Mouse (Mus musculus): ENCODE data around the gene Anapc15. TPM values are rescaled to one million over a fixed set of nuclear protein-coding genes. Genes with fewer than 3 reads are reported as not detected.
"Not testable (repeated sequence)": the region's sequence is repeated elsewhere in the genome, so short reads cannot be mapped to it uniquely, and the experiment has no call there.

Gene Anapc15
- polyA plus RNA-seq, 1 experiment, result 85.0 TPM

- Histone ChIP-seq H3K36me3 (ENCODE audit: control insufficient read depth, insufficient read depth) (peaks cover 8% of the 10 kb centered on the region), H3ac (ENCODE audit: control insufficient read depth, insufficient read length, low read depth) (no peak overlapping the region), H3K27me3 (ENCODE audit: control insufficient read depth, insufficient read depth, insufficient read length) (no peaks in the 10 kb centered on the region), H3K79me2 (ENCODE audit: control insufficient read depth, insufficient read depth) (no peaks in the 10 kb centered on the region), H3K79me3 (ENCODE audit: low read depth) (no peaks in the 10 kb centered on the region), H3K4me3 (ENCODE audit: insufficient read depth, poor library complexity, severe bottlenecking) (no peak overlapping the region)
- peak; percentile 37 for TF ChIP-seq CTCF (IDR thresholded peaks at IDR 0.05; ENCODE audit: control insufficient read depth, insufficient read depth, insufficient read length)
- TF ChIP-seq MYOD1 (IDR thresholded peaks at IDR 0.05; ENCODE audit: control insufficient read depth, insufficient read length, low read depth), result no peak
Observed at GRCm38 (mm10) chr7:101918071-101918470, 54.6 kb downstream of the Anapc15 start.

- H3K79me3 ChIP-seq (ENCODE audit: low read depth); H3K36me3 ChIP-seq (ENCODE audit: control insufficient read depth, insufficient read depth); H3K4me3 ChIP-seq (ENCODE audit: insufficient read depth, poor library complexity, severe bottlenecking); H3ac ChIP-seq (ENCODE audit: control insufficient read depth, insufficient read length, low read depth); H3K79me2 ChIP-seq (ENCODE audit: control insufficient read depth, insufficient read depth); H3K27me3 ChIP-seq (ENCODE audit: control insufficient read depth, insufficient read depth, insufficient read length): not testable (repeated sequence)
Observed at GRCm38 (mm10) chr7:101925892-101926291, 62.4 kb downstream of the Anapc15 start.

GRCm38 (mm10) chr7:101928093-101928492 is 64.6 kb downstream of the Anapc15 start:
- TF ChIP-seq FOSL1 (IDR thresholded peaks at IDR 0.05; ENCODE audit: insufficient read depth, low read length, poor library complexity, severe bottlenecking) (no peak), MYOG (IDR thresholded peaks at IDR 0.05; ENCODE audit: control insufficient read depth, extremely low read depth, insufficient read length) (no peak), MAX (IDR thresholded peaks at IDR 0.05) (no peak), CTCF (IDR thresholded peaks at IDR 0.05; ENCODE audit: control insufficient read depth, insufficient read depth, insufficient read length) (no peak), MYOD1 (IDR thresholded peaks at IDR 0.05; ENCODE audit: control insufficient read depth, insufficient read length, low read depth) (no peak), USF1 (IDR thresholded peaks at IDR 0.05; ENCODE audit: low read depth) (no peak), CEBPB (IDR thresholded peaks at IDR 0.05; ENCODE audit: low read depth) (no peak)
- Histone ChIP-seq H3K79me2 (ENCODE audit: control insufficient read depth, insufficient read depth) (no peaks in the 10 kb centered on the region), H3K36me3 (ENCODE audit: control insufficient read depth, insufficient read depth) (no peaks in the 10 kb centered on the region), H3K27me3 (ENCODE audit: control insufficient read depth, insufficient read depth, insufficient read length) (no peaks in the 10 kb centered on the region), H3ac (ENCODE audit: control insufficient read depth, insufficient read length, low read depth) (no peak overlapping the region), H3K79me3 (ENCODE audit: low read depth) (peaks cover 2% of the 10 kb centered on the region), H3K4me3 (ENCODE audit: insufficient read depth, poor library complexity, severe bottlenecking) (no peak overlapping the region)

GRCm38 (mm10) chr7:101932551-101932950 is 69.0 kb downstream of the Anapc15 start:
- Histone ChIP-seq H3K79me2 (ENCODE audit: control insufficient read depth, insufficient read depth) (peaks cover 36% of the 10 kb centered on the region), H3K36me3 (ENCODE audit: control insufficient read depth, insufficient read depth) (no peaks in the 10 kb centered on the region), H3K27me3 (ENCODE audit: control insufficient read depth, insufficient read depth, insufficient read length) (no peaks in the 10 kb centered on the region), H3K79me3 (ENCODE audit: low read depth) (peaks cover 36% of the 10 kb centered on the region), H3K4me3 (ENCODE audit: insufficient read depth, poor library complexity, severe bottlenecking) (no peak overlapping the region), H3ac (ENCODE audit: control insufficient read depth, insufficient read length, low read depth) (no peak overlapping the region)
- TF ChIP-seq MYOG (IDR thresholded peaks at IDR 0.05; ENCODE audit: control insufficient read depth, extremely low read depth, insufficient read length), result no peak
- TF ChIP-seq FOSL1 (IDR thresholded peaks at IDR 0.05; ENCODE audit: insufficient read depth, low read length, poor library complexity, severe bottlenecking), result no peak
- no peak for TF ChIP-seq USF1 (IDR thresholded peaks at IDR 0.05; ENCODE audit: low read depth)
- TF ChIP-seq MYOD1 (IDR thresholded peaks at IDR 0.05; ENCODE audit: control insufficient read depth, insufficient read length, low read depth), result no peak
- TF ChIP-seq MAX (IDR thresholded peaks at IDR 0.05), result no peak
- TF ChIP-seq CTCF (IDR thresholded peaks at IDR 0.05; ENCODE audit: control insufficient read depth, insufficient read depth, insufficient read length), result no peak
- TF ChIP-seq CEBPB (IDR thresholded peaks at IDR 0.05; ENCODE audit: low read depth), result no peak

GRCm38 (mm10) chr7:101933300-101933699 is 69.8 kb downstream of the Anapc15 start:
- H3ac ChIP-seq (ENCODE audit: control insufficient read depth, insufficient read length, low read depth), result peak overlapping the region; percentile 53
- no peaks in the 10 kb centered on the region for H3K36me3 ChIP-seq (ENCODE audit: control insufficient read depth, insufficient read depth)
- H3K79me3 ChIP-seq (ENCODE audit: low read depth), result peaks cover 42% of the 10 kb centered on the region
- H3K4me3 ChIP-seq (ENCODE audit: insufficient read depth, poor library complexity, severe bottlenecking), result peak overlapping the region; percentile 43
- H3K79me2 ChIP-seq (ENCODE audit: control insufficient read depth, insufficient read depth), result peaks cover 44% of the 10 kb centered on the region
- no peaks in the 10 kb centered on the region for H3K27me3 ChIP-seq (ENCODE audit: control insufficient read depth, insufficient read depth, insufficient read length)
- TF ChIP-seq CTCF (IDR thresholded peaks at IDR 0.05; ENCODE audit: control insufficient read depth, insufficient read depth, insufficient read length) (no peak), FOSL1 (IDR thresholded peaks at IDR 0.05; ENCODE audit: insufficient read depth, low read length, poor library complexity, severe bottlenecking) (no peak), MAX (IDR thresholded peaks at IDR 0.05) (no peak), MYOD1 (IDR thresholded peaks at IDR 0.05; ENCODE audit: control insufficient read depth, insufficient read length, low read depth) (no peak), CEBPB (IDR thresholded peaks at IDR 0.05; ENCODE audit: low read depth) (no peak), MYOG (IDR thresholded peaks at IDR 0.05; ENCODE audit: control insufficient read depth, extremely low read depth, insufficient read length) (no peak)

- no peaks in the 10 kb centered on the region for H3K27me3 ChIP-seq (ENCODE audit: control insufficient read depth, insufficient read depth, insufficient read length)
- H3K4me3 ChIP-seq (ENCODE audit: insufficient read depth, poor library complexity, severe bottlenecking), result peak within 1 kb of the TSS; percentile 69
- peaks cover 48% of the 10 kb centered on the region for H3K79me2 ChIP-seq (ENCODE audit: control insufficient read depth, insufficient read depth)
- peaks cover 46% of the 10 kb centered on the region for H3K79me3 ChIP-seq (ENCODE audit: low read depth)
- H3ac ChIP-seq (ENCODE audit: control insufficient read depth, insufficient read length, low read depth), result peak within 1 kb of the TSS; percentile 82
- peak; percentile 79 for TF ChIP-seq MAX (IDR thresholded peaks at IDR 0.05)
- TF ChIP-seq USF1 (IDR thresholded peaks at IDR 0.05; ENCODE audit: low read depth), result no peak
- H3K36me3 ChIP-seq (ENCODE audit: control insufficient read depth, insufficient read depth), result no peaks in the 10 kb centered on the region
Observed at GRCm38 (mm10) chr7:101933751-101934240, 70.3 kb downstream of the Anapc15 start, which contains the start of the genes Lrrc51 and Numa1. TSS of gene Lrrc51 (minus strand) at chr7:101933895. TSS of gene Numa1 (plus strand) at chr7:101934111.

Measured in C2C12 (cell line).